Mouse (Mus musculus): ENCODE measurements at regions not wholly inside any gene's neighbourhood (a gene's known extent, or its start where the extent isn't known, plus 50 kb on each side); places are given as distances from the start of the nearest gene placed in this dataset.

DNA sequence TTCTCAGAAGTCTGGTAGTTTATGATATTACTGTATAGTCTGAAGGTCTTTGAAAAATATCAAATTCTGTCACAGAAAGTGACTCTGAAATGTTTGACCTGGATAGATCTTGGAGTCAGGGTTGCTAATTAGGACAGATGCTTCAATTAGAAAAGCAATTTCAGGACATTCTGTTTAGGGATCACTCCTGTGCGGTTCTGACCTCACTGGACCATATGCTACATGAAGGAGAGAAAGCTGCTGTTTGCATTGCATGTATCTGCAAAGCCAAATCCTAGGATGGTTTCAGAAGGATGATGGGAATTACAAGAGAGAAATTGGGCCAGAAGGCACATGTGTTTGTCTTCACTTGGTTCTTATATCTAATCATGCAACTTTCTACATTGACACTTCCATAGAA lies 312.2 kb upstream of the Sphkap start:
- TF ChIP-seq CTCF (conservative IDR thresholded peaks at IDR 0.05; ENCODE audit: low read length) = no peak
- no peak for TF ChIP-seq POU5F1 (IDR thresholded peaks at IDR 0.05; ENCODE audit: borderline replicate concordance, low read length)

Data from E14TG2a.4 (cell line).